Mouse (Mus musculus) bone marrow macrophage, adult 2 months (primary cell): ENCODE results near the gene Gm136.

Experiments used
- CTCF ChIP-seq: IDR thresholded peaks from 2 replicates; pipeline ENCODE4 v1.5.1; 2012; ENCODE audit warnings: low read depth, mild to moderate bottlenecking, low read length, moderate library complexity
- POLR2A ChIP-seq: IDR thresholded peaks from 2 replicates; pipeline ENCODE4 v1.6.1; 2012; ENCODE audit warnings: mild to moderate bottlenecking, low read depth, low read length, borderline replicate concordance

- no peak for TF ChIP-seq CTCF
- no peak for TF ChIP-seq POLR2A
These were observed 47.9 kb downstream of the Gm136 start for GRCm38 (mm10) chr4:34708127-34708526.
